Mouse (Mus musculus): ENCODE results near the gene 1810049J17Rik. TPM values are rescaled to one million over a fixed set of nuclear protein-coding genes. Genes with fewer than 3 reads are reported as not detected.

The 1810049J17Rik gene
- polyA plus RNA-seq, 1 experiment from 2014 or later = 2.0 TPM

GRCm38 (mm10) chr15:12354281-12354810, 32.6 kb upstream of the 1810049J17Rik start:
- no peak overlapping the region for H3K4me3 ChIP-seq (replicated peaks; ENCODE audit: low read length)
- no peaks in the 10 kb centered on the region for H3K9me3 ChIP-seq (ENCODE audit: control insufficient read depth, low read length)
- WGBS = 95% methylated on average over 2 of the region's 2 CpGs
- no peak overlapping the region for H3K9ac ChIP-seq
- ATAC-seq (ENCODE audit: low FRiP score) (no peak), DNase-seq (ENCODE audit: low spot score) (no peak)
- H3K36me3 ChIP-seq (replicated peaks; ENCODE audit: control insufficient read depth, insufficient read depth) = peaks cover 46% of the 10 kb centered on the region
- no peak overlapping the region for H3K4me2 ChIP-seq (replicated peaks)
- no peaks in the 10 kb centered on the region for H3K4me1 ChIP-seq (replicated peaks; ENCODE audit: control insufficient read depth, insufficient read depth, low read length)
- H3K27me3 ChIP-seq (ENCODE audit: control insufficient read depth, insufficient read depth, low read length) = no peaks in the 10 kb centered on the region
- no peak overlapping the region for H3K27ac ChIP-seq

GRCm38 (mm10) chr15:12351470-12351869, 29.8 kb upstream of the 1810049J17Rik start:
- H3K27ac ChIP-seq = no peak overlapping the region
- H3K9ac ChIP-seq = no peak overlapping the region
- 96% methylated on average over 7 of the region's 7 CpGs for WGBS
- no peaks in the 10 kb centered on the region for H3K4me1 ChIP-seq (replicated peaks; ENCODE audit: control insufficient read depth, insufficient read depth, low read length)
- H3K27me3 ChIP-seq (ENCODE audit: control insufficient read depth, insufficient read depth, low read length) = no peaks in the 10 kb centered on the region
- no peak for DNase-seq (ENCODE audit: low spot score)
- H3K4me2 ChIP-seq (replicated peaks) = no peak overlapping the region
- ATAC-seq (ENCODE audit: low FRiP score) = no peak
- H3K9me3 ChIP-seq (ENCODE audit: control insufficient read depth, low read length) = no peaks in the 10 kb centered on the region
- H3K4me3 ChIP-seq (replicated peaks; ENCODE audit: low read length) = no peak overlapping the region
- H3K36me3 ChIP-seq (replicated peaks; ENCODE audit: control insufficient read depth, insufficient read depth) = peaks cover 46% of the 10 kb centered on the region

GRCm38 (mm10) chr15:12349840-12350239, 28.1 kb upstream of the 1810049J17Rik start:
- H3K36me3 ChIP-seq (replicated peaks; ENCODE audit: control insufficient read depth, insufficient read depth) = peaks cover 39% of the 10 kb centered on the region
- no peak overlapping the region for H3K4me3 ChIP-seq (replicated peaks; ENCODE audit: low read length)
- WGBS = 90% methylated on average over 5 of the region's 5 CpGs
- H3K27me3 ChIP-seq (ENCODE audit: control insufficient read depth, insufficient read depth, low read length) = no peaks in the 10 kb centered on the region
- no peak overlapping the region for H3K4me2 ChIP-seq (replicated peaks)
- ATAC-seq (ENCODE audit: low FRiP score) = no peak
- no peak for DNase-seq (ENCODE audit: low spot score)
- H3K9ac ChIP-seq = no peak overlapping the region
- H3K9me3 ChIP-seq (ENCODE audit: control insufficient read depth, low read length) = no peaks in the 10 kb centered on the region
- H3K27ac ChIP-seq = no peak overlapping the region
- no peaks in the 10 kb centered on the region for H3K4me1 ChIP-seq (replicated peaks; ENCODE audit: control insufficient read depth, insufficient read depth, low read length)

GRCm38 (mm10) chr15:12348950-12349349, 27.3 kb upstream of the 1810049J17Rik start:
- Histone ChIP-seq H3K27ac (no peak overlapping the region), H3K9ac (no peak overlapping the region), H3K36me3 (replicated peaks; ENCODE audit: control insufficient read depth, insufficient read depth) (peaks cover 36% of the 10 kb centered on the region), H3K4me2 (replicated peaks) (no peak overlapping the region), H3K27me3 (ENCODE audit: control insufficient read depth, insufficient read depth, low read length) (no peaks in the 10 kb centered on the region), H3K9me3 (ENCODE audit: control insufficient read depth, low read length) (no peaks in the 10 kb centered on the region), H3K4me1 (replicated peaks; ENCODE audit: control insufficient read depth, insufficient read depth, low read length) (no peaks in the 10 kb centered on the region), H3K4me3 (replicated peaks; ENCODE audit: low read length) (no peak overlapping the region)
- WGBS = 81% methylated on average over 3 of the region's 3 CpGs
- no peak for ATAC-seq (ENCODE audit: low FRiP score)
- no peak for DNase-seq (ENCODE audit: low spot score)

- no peaks in the 10 kb centered on the region for H3K4me1 ChIP-seq (replicated peaks; ENCODE audit: control insufficient read depth, insufficient read depth, low read length)
- H3K27ac ChIP-seq = no peak overlapping the region
- H3K4me3 ChIP-seq (replicated peaks; ENCODE audit: low read length) = no peak overlapping the region
- ATAC-seq (ENCODE audit: low FRiP score) = no peak
- H3K36me3 ChIP-seq (replicated peaks; ENCODE audit: control insufficient read depth, insufficient read depth) = peaks cover 33% of the 10 kb centered on the region
- H3K4me2 ChIP-seq (replicated peaks) = no peak overlapping the region
- no peak overlapping the region for H3K9ac ChIP-seq
- DNase-seq (ENCODE audit: low spot score) = no peak
- H3K9me3 ChIP-seq (ENCODE audit: control insufficient read depth, low read length) = no peaks in the 10 kb centered on the region
- no peaks in the 10 kb centered on the region for H3K27me3 ChIP-seq (ENCODE audit: control insufficient read depth, insufficient read depth, low read length)
- WGBS = 92% methylated on average over 3 of the region's 3 CpGs
Measured at GRCm38 (mm10) chr15:12346916-12347315, 25.2 kb upstream of the 1810049J17Rik start.

- H3K36me3 ChIP-seq (replicated peaks; ENCODE audit: control insufficient read depth, insufficient read depth) = peaks cover 28% of the 10 kb centered on the region
- no peak overlapping the region for H3K27ac ChIP-seq
- H3K4me3 ChIP-seq (replicated peaks; ENCODE audit: low read length) = no peak overlapping the region
- ATAC-seq (ENCODE audit: low FRiP score) (peak; percentile 57; the same call in 1 of the 2 replicates), DNase-seq (ENCODE audit: low spot score) (no peak)
- H3K27me3 ChIP-seq (ENCODE audit: control insufficient read depth, insufficient read depth, low read length) = no peaks in the 10 kb centered on the region
- 11% methylated on average over 4 of the region's 4 CpGs for WGBS
- no peak overlapping the region for H3K9ac ChIP-seq
- H3K4me2 ChIP-seq (replicated peaks) = no peak overlapping the region
- peaks cover 2% of the 10 kb centered on the region; the same call in 1 of the 2 replicates for H3K4me1 ChIP-seq (replicated peaks; ENCODE audit: control insufficient read depth, insufficient read depth, low read length)
- no peaks in the 10 kb centered on the region for H3K9me3 ChIP-seq (ENCODE audit: control insufficient read depth, low read length)
Measured at GRCm38 (mm10) chr15:12341401-12341758, 19.7 kb upstream of the 1810049J17Rik start.

GRCm38 (mm10) chr15:12340536-12341400, 19.1 kb upstream of the 1810049J17Rik start:
- 37% methylated on average over 5 of the region's 5 CpGs for WGBS
- peaks cover 6% of the 10 kb centered on the region; the same call in 1 of the 2 replicates for H3K4me1 ChIP-seq (replicated peaks; ENCODE audit: control insufficient read depth, insufficient read depth, low read length)
- no peaks in the 10 kb centered on the region for H3K9me3 ChIP-seq (ENCODE audit: control insufficient read depth, low read length)
- H3K36me3 ChIP-seq (replicated peaks; ENCODE audit: control insufficient read depth, insufficient read depth) = peaks cover 28% of the 10 kb centered on the region
- no peak overlapping the region for H3K27ac ChIP-seq
- H3K27me3 ChIP-seq (ENCODE audit: control insufficient read depth, insufficient read depth, low read length) = no peaks in the 10 kb centered on the region
- ATAC-seq (ENCODE audit: low FRiP score) (no peak), DNase-seq (ENCODE audit: low spot score) (no peak)
- H3K4me2 ChIP-seq (replicated peaks) = no peak overlapping the region
- no peak overlapping the region for H3K9ac ChIP-seq
- H3K4me3 ChIP-seq (replicated peaks; ENCODE audit: low read length) = no peak overlapping the region

- peaks cover 8% of the 10 kb centered on the region; the same call in 1 of the 2 replicates for H3K4me1 ChIP-seq (replicated peaks; ENCODE audit: control insufficient read depth, insufficient read depth, low read length)
- H3K4me2 ChIP-seq (replicated peaks) = no peak overlapping the region
- ATAC-seq (ENCODE audit: low FRiP score) = no peak
Measured at GRCm38 (mm10) chr15:12337779-12338137, 16.1 kb upstream of the 1810049J17Rik start.

GRCm38 (mm10) chr15:12337030-12337778, 15.5 kb upstream of the 1810049J17Rik start:
- Histone ChIP-seq H3K4me2 (replicated peaks) (no peak overlapping the region), H3K27ac (no peak overlapping the region), H3K36me3 (replicated peaks; ENCODE audit: control insufficient read depth, insufficient read depth) (0 out of 2 replicates have a peak, but pooled peaks cover 2% of the 10 kb centered on the region), H3K4me1 (replicated peaks; ENCODE audit: control insufficient read depth, insufficient read depth, low read length) (peaks cover 8% of the 10 kb centered on the region; the same call in 1 of the 2 replicates), H3K27me3 (ENCODE audit: control insufficient read depth, insufficient read depth, low read length) (no peaks in the 10 kb centered on the region), H3K9ac (no peak overlapping the region), H3K9me3 (ENCODE audit: control insufficient read depth, low read length) (no peaks in the 10 kb centered on the region), H3K4me3 (replicated peaks; ENCODE audit: low read length) (no peak overlapping the region)
- DNase-seq (ENCODE audit: low spot score) = no peak
- no peak for ATAC-seq (ENCODE audit: low FRiP score)
- 91% methylated on average over 4 of the region's 4 CpGs for WGBS

More at GRCm38 (mm10) chr15:12337779-12338137, 16.1 kb upstream of the 1810049J17Rik start:
- Histone ChIP-seq H3K27ac (no peak overlapping the region), H3K36me3 (replicated peaks; ENCODE audit: control insufficient read depth, insufficient read depth) (peaks cover 5% of the 10 kb centered on the region; the same call in 1 of the 2 replicates), H3K27me3 (ENCODE audit: control insufficient read depth, insufficient read depth, low read length) (no peaks in the 10 kb centered on the region), H3K4me3 (replicated peaks; ENCODE audit: low read length) (no peak overlapping the region), H3K9ac (no peak overlapping the region), H3K9me3 (ENCODE audit: control insufficient read depth, low read length) (no peaks in the 10 kb centered on the region)
- 80% methylated on average over 3 of the region's 3 CpGs for WGBS
- no peak for DNase-seq (ENCODE audit: low spot score)
